ENCODE assay signal across 8 mouse cellular contexts in the genomic region with DNA sequence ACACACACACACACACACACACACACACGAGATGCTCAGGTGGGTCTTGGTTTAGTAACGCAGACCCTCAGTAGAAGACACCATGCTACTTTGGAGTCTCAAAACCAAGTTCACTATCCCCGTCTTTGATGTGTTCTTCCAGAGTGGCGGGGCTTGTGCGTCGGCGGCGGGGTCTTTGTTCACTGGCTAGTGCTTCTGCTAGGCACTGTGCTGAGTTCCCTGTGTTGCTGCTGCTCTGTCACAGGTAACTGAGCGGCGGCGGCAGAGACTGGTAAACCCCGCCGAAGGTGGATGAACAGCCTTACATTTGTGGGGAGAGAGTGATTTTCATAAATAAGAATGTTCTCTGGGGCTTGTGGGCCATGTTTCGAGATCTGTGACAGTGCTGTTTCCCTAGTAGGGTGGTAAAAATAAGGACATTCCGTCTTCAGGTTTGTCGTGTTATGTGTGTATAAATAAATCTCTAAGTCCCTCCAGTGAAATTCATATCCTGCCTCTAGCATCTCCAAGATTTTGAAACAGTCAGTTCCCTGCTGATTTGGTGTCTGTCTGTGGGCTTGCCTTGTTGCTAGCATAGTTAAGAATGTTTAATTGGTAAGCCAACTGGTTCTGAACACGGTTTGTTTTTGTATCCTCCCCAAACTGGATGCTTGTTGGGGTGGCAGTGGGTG. TPM values are rescaled to one million over a fixed set of nuclear protein-coding genes. Genes with fewer than 3 reads are reported as not detected.
A peak's percentile ranks its signal among the peaks of the same experiment; 100 is the strongest.
DNase-seq lines count a peak whose midpoint lies in the region; ATAC-seq and TF ChIP-seq lines count a peak whose summit lies in the region.

No protein-coding gene starts in this region.

- WGBS in cerebellum, adult 2 months = 4% methylated on average over 17 of the region's 17 CpGs
- WGBS in lung, postnatal 0 days = 23% methylated on average over 17 of the region's 17 CpGs
- WGBS in limb, embryonic 10.5 days = 32% methylated on average over 17 of the region's 17 CpGs
- WGBS in small intestine, adult 2 months = 17% methylated on average over 17 of the region's 17 CpGs

- H3K27me3 ChIP-seq in cerebellum, adult 2 months (ENCODE audit: control insufficient read depth, insufficient read depth, low read length) = no peaks in the 10 kb centered on the region
- H3K27me3 ChIP-seq in lung, postnatal 0 days (replicated peaks; ENCODE audit: insufficient read depth, low read length) = no peaks in the 10 kb centered on the region
- H3K27me3 ChIP-seq in limb, embryonic 10.5 days (ENCODE audit: low read depth, poor library complexity, severe bottlenecking) = peaks cover 15% of the 10 kb centered on the region; the same call in 1 of the 2 replicates
- no peaks in the 10 kb centered on the region for H3K27me3 ChIP-seq in small intestine, adult 2 months (ENCODE audit: control insufficient read depth, insufficient read depth, low read length)

- peak overlapping the region; percentile 88 for H3K4me3 ChIP-seq in cerebellum, adult 2 months (replicated peaks; ENCODE audit: insufficient read depth, low read depth, low read length)
- peak overlapping the region; percentile 91 for H3K4me3 ChIP-seq in lung, postnatal 0 days (ENCODE audit: low read depth, low read length)
- H3K4me3 ChIP-seq in limb, embryonic 10.5 days = peak overlapping the region; percentile 83
- peak overlapping the region; percentile 99 for H3K4me3 ChIP-seq in small intestine, adult 2 months (ENCODE audit: low read depth, low read length)

- peak overlapping the region; percentile 10; the same call in 1 of the 2 replicates for H3K27ac ChIP-seq in cerebellum, adult 2 months (ENCODE audit: insufficient read depth, low read length)
- peak overlapping the region; percentile 93 for H3K27ac ChIP-seq in lung, postnatal 0 days (ENCODE audit: low read length)
- peak overlapping the region; percentile 97; the same call in 1 of the 2 replicates for H3K27ac ChIP-seq in limb, embryonic 10.5 days
- peak overlapping the region; percentile 86 for H3K27ac ChIP-seq in small intestine, adult 2 months (ENCODE audit: insufficient read depth, low read depth, low read length)

- TF ChIP-seq CTCF in cerebellum, adult 2 months (IDR thresholded peaks at IDR 0.05; ENCODE audit: borderline replicate concordance, insufficient read depth, low read depth, low read length) = no peak
- no peak for TF ChIP-seq CTCF in lung, postnatal 0 days (IDR thresholded peaks at IDR 0.05)
- no peak for TF ChIP-seq CTCF in small intestine, adult 2 months (IDR thresholded peaks at IDR 0.05; ENCODE audit: extremely low read depth, insufficient read length, insufficient replicate concordance, low read depth, low read length)

- peaks cover 25% of the 10 kb centered on the region for H3K4me1 ChIP-seq in cerebellum, adult 2 months (ENCODE audit: control insufficient read depth, insufficient read depth, low read length)
- H3K4me1 ChIP-seq in lung, postnatal 0 days (ENCODE audit: insufficient read depth, low read depth, low read length) = peaks cover 27% of the 10 kb centered on the region; the same call in 1 of the 2 replicates
- peaks cover 63% of the 10 kb centered on the region for H3K4me1 ChIP-seq in limb, embryonic 10.5 days
- H3K4me1 ChIP-seq in small intestine, adult 2 months (ENCODE audit: control insufficient read depth, insufficient read depth, insufficient read length, low read length) = peaks cover 20% of the 10 kb centered on the region

- H3K9me3 ChIP-seq in lung, postnatal 0 days (ENCODE audit: low read length) = no peaks in the 10 kb centered on the region
- no peaks in the 10 kb centered on the region for H3K9me3 ChIP-seq in limb, embryonic 10.5 days (replicated peaks)

- TF ChIP-seq EP300 in lung, postnatal 0 days (IDR thresholded peaks at IDR 0.05) = no peak

- ATAC-seq in cerebellum, adult (ENCODE audit: insufficient number of reproducible peaks, low FRiP score, low TSS enrichment) = no peak
- ATAC-seq in lung, postnatal 0 days = no peak

- DNase-seq in cerebellum, adult 2 months = peak in 1 of 2 experiments; percentile 57
- DNase-seq in lung, postnatal 0 days (ENCODE audit: low spot score) = no peak
- no peak for DNase-seq in lung, postnatal 4 days
- DNase-seq in limb, embryonic 10.5 days (ENCODE audit: low spot score) = peak; percentile 53
- DNase-seq in adrenal gland, postnatal 36 days = no peak
- DNase-seq in layer of hippocampus, postnatal 25 days (ENCODE audit: extremely low spot score in 1 of 2, low spot score in 1 of 2) = no peak

- no peak for TF ChIP-seq POLR2A in cerebellum, adult 2 months (IDR thresholded peaks at IDR 0.05; ENCODE audit: borderline replicate concordance, insufficient read depth, low read length)
- no peak for TF ChIP-seq POLR2A in small intestine, adult 2 months (IDR thresholded peaks at IDR 0.05; ENCODE audit: low read depth, low read length)

- peak overlapping the region; percentile 81 for H3K4me2 ChIP-seq in lung, postnatal 0 days (replicated peaks; ENCODE audit: low read depth, low read length)

- peak overlapping the region; percentile 92 for H3K9ac ChIP-seq in lung, postnatal 0 days (replicated peaks; ENCODE audit: low read depth)

- no peaks in the 10 kb centered on the region for H3K36me3 ChIP-seq in lung, postnatal 0 days (ENCODE audit: insufficient read depth, low read length)
- no peaks in the 10 kb centered on the region for H3K36me3 ChIP-seq in limb, embryonic 10.5 days
- no peaks in the 10 kb centered on the region; the same call in 1 of the 2 replicates for H3K36me3 ChIP-seq in small intestine, adult 2 months (ENCODE audit: control insufficient read depth, insufficient read depth, low read length)

RNA-seq across cellular contexts. Expression of gene Acvr1b, which starts 1.9 kb away (rescaled TPM):
- 54.5 and 55.2 TPM in 2 replicates for polyA plus RNA-seq in cerebellum, adult 2 months (2012; rRNA removed)
- 6.6 and 7.4 TPM in 2 replicates for polyA plus RNA-seq in lung, postnatal 0 days (2015; fragmentation: Nextera tagmentation; extraction: Ambion mirVana)
- 5.0 and 5.7 TPM in 2 replicates for polyA plus RNA-seq in limb, embryonic 10.5 days (2016; fragmentation: Nextera tagmentation; extraction: Ambion mirVana)
- polyA plus RNA-seq in small intestine, adult 2 months (2012; rRNA removed) = 21.5 and 46.0 TPM in 2 replicates
- 1 to 10 TPM; 8.5 to 9.3 TPM for total RNA-seq in adrenal gland, postnatal 36 days (2021)
- total RNA-seq in layer of hippocampus, postnatal 25 days (2021) = 10 to 100 TPM; 82.8 to 83.1 TPM

RNA-seq across cellular contexts. Expression of gene Acvrl1, which starts 47.4 kb away (rescaled TPM):
- polyA plus RNA-seq in cerebellum, adult 2 months (2012; rRNA removed) = 15.3 and 17.2 TPM in 2 replicates
- polyA plus RNA-seq in lung, postnatal 0 days (2015; fragmentation: Nextera tagmentation; extraction: Ambion mirVana) = 159 and 168 TPM in 2 replicates
- 7.2 and 8.3 TPM in 2 replicates for polyA plus RNA-seq in limb, embryonic 10.5 days (2016; fragmentation: Nextera tagmentation; extraction: Ambion mirVana)
- polyA plus RNA-seq in small intestine, adult 2 months (2012; rRNA removed) = 19.6 and 35.5 TPM in 2 replicates
- 10 to 100 TPM; 13.4 to 17.5 TPM for total RNA-seq in adrenal gland, postnatal 36 days (2021)
- 10 to 100 TPM in 1 of 2 experiments, 1 to 10 TPM in 1; 8.6 to 10.5 TPM for total RNA-seq in layer of hippocampus, postnatal 25 days (2021)

RNA-seq across cellular contexts. Expression of gene Grasp, which starts 48.2 kb away (rescaled TPM):
- 5.0 and 5.3 TPM in 2 replicates for polyA plus RNA-seq in cerebellum, adult 2 months (2012; rRNA removed)
- polyA plus RNA-seq in lung, postnatal 0 days (2015; fragmentation: Nextera tagmentation; extraction: Ambion mirVana) = 8.2 and 8.6 TPM in 2 replicates
- 5.4 and 6.9 TPM in 2 replicates for polyA plus RNA-seq in limb, embryonic 10.5 days (2016; fragmentation: Nextera tagmentation; extraction: Ambion mirVana)
- polyA plus RNA-seq in small intestine, adult 2 months (2012; rRNA removed) = 7.3 and 8.5 TPM in 2 replicates
- 10 to 100 TPM; 18.7 to 60.1 TPM for total RNA-seq in adrenal gland, postnatal 36 days (2021)
- 10 to 100 TPM; 73.1 to 77.9 TPM for total RNA-seq in layer of hippocampus, postnatal 25 days (2021)

Comparison
In these comparisons a context has a peak if more than half of its experiments do, and no peak if none do; other contexts are left out.
1. H3K27ac ChIP-seq: peak in every context shown above with its lines; median percentile 97 in limb, embryonic 10.5 days; 93 in lung, postnatal 0 days; 86 in small intestine, adult 2 months; 10 in cerebellum, adult 2 months.